Mouse (Mus musculus): ENCODE results near the gene Ckm. TPM values are rescaled to one million over a fixed set of nuclear protein-coding genes. Genes with fewer than 3 reads are reported as not detected.

The Ckm gene
- not detected in 2 replicates for polyA plus RNA-seq (2014; fragmentation: Nextera tagmentation; extraction: Ambion mirVana)

DNA sequence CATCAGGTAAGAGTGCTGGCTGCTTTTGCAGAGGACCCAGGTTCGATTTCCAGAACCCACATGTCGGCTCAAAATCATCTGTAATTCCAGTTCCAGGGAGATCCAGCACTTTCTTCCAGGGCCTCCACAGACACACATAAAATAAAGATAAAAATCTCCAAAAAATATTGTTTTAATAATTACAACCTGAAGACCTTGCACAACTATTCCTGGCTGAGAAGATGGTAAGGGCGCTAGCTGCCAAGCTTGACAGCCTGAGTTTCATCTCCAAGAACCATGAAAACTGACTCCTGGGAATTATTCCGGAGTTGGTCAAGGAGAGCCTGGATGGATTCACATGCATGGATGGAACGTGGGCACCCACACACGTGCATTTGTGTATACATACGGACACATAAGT, at the start of gene Ckm:
Ckm (plus strand) TSS at position 301 of the 400 bp plus-strand sequence.
- no peak for DNase-seq (ENCODE audit: low spot score)
- peak within 1 kb of the TSS; percentile 97 for H3K4me2 ChIP-seq (ENCODE audit: low read depth, low read length, severe bottlenecking)
- H3K9me3 ChIP-seq (ENCODE audit: control insufficient read depth, low read length), result peaks cover 7% of the 10 kb centered on the region; the same call in 1 of the 2 replicates
- peaks cover 5% of the 10 kb centered on the region; the same call in 1 of the 2 replicates for H3K4me1 ChIP-seq (replicated peaks; ENCODE audit: control insufficient read depth, insufficient read depth, low read length)
- H3K36me3 ChIP-seq (ENCODE audit: control insufficient read depth, insufficient read depth, low read length), result no peaks in the 10 kb centered on the region
- H3K9ac ChIP-seq (ENCODE audit: low read length), result peak within 1 kb of the TSS; percentile 55
- WGBS, result 57% methylated on average over 7 of the region's 7 CpGs
- H3K27me3 ChIP-seq (ENCODE audit: control insufficient read depth, insufficient read depth, low read length), result peaks cover 31% of the 10 kb centered on the region
- peak within 1 kb of the TSS; percentile 40 for H3K4me3 ChIP-seq (ENCODE audit: low read depth, low read length)
- no peak for ATAC-seq (replicated peaks; ENCODE audit: low FRiP score)
- H3K27ac ChIP-seq (ENCODE audit: low read depth, low read length), result no peak within 1 kb of the TSS

DNA sequence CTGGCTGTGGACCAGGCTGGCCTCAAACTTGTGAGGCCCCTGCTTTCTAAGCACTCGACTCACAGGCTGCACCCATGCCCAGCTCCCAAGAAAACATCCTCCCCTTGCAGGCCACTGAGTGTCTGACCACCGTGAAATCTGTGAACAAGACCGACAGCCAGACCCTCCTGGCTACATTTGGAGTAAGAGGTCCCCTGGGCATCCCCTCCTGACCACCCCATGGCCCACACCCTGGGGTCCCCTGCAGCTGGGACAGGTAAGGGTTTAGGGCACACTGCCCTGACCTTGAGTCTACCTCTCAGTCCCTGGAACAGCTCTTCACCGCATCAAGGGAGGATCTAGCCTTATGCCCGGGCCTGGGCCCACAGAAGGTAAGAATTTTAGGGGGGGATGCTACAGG, 49.6 kb upstream of the Ckm start:
- Histone ChIP-seq H3K9me3 (ENCODE audit: control insufficient read depth, low read length) (no peaks in the 10 kb centered on the region), H3K27me3 (ENCODE audit: control insufficient read depth, insufficient read depth, low read length) (no peaks in the 10 kb centered on the region), H3K4me3 (ENCODE audit: low read depth, low read length) (no peak overlapping the region), H3K36me3 (ENCODE audit: control insufficient read depth, insufficient read depth, low read length) (peaks cover 10% of the 10 kb centered on the region; the same call in 1 of the 2 replicates), H3K27ac (ENCODE audit: low read depth, low read length) (no peak overlapping the region), H3K9ac (ENCODE audit: low read length) (no peak overlapping the region), H3K4me2 (ENCODE audit: low read depth, low read length, severe bottlenecking) (no peak overlapping the region), H3K4me1 (replicated peaks; ENCODE audit: control insufficient read depth, insufficient read depth, low read length) (peaks cover 6% of the 10 kb centered on the region; the same call in 1 of the 2 replicates)
- ATAC-seq (replicated peaks; ENCODE audit: low FRiP score) (no peak), DNase-seq (ENCODE audit: low spot score) (no peak)
- 96% methylated on average over 5 of the region's 5 CpGs for WGBS

DNA sequence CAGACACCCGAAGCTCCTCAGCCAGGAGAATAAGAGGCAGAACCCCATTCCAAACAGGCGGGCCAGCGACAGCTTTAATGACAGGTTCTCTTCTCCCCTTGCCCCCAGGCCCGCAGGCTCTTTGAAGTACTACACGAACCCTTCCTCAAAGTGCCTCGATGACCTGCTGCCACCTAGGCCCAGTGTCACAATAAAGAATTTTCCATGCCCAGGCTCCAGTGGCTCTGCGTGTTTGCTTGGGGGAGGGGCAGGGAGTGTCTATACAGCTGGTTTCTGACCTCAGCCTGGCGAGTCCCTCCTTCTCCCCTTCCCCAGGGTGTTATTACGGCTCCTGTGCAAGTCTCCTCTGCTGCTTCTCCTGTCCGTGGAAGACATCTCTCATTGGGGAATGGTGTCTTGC, 48.3 kb upstream of the Ckm start:
- ATAC-seq (replicated peaks; ENCODE audit: low FRiP score) (no peak), DNase-seq (ENCODE audit: low spot score) (no peak)
- Histone ChIP-seq H3K27me3 (ENCODE audit: control insufficient read depth, insufficient read depth, low read length) (no peaks in the 10 kb centered on the region), H3K4me3 (ENCODE audit: low read depth, low read length) (no peak overlapping the region), H3K4me1 (replicated peaks; ENCODE audit: control insufficient read depth, insufficient read depth, low read length) (peaks cover 10% of the 10 kb centered on the region; the same call in 1 of the 2 replicates), H3K27ac (ENCODE audit: low read depth, low read length) (no peak overlapping the region), H3K4me2 (ENCODE audit: low read depth, low read length, severe bottlenecking) (no peak overlapping the region), H3K36me3 (ENCODE audit: control insufficient read depth, insufficient read depth, low read length) (peaks cover 10% of the 10 kb centered on the region; the same call in 1 of the 2 replicates), H3K9ac (ENCODE audit: low read length) (no peak overlapping the region), H3K9me3 (ENCODE audit: control insufficient read depth, low read length) (no peaks in the 10 kb centered on the region)
- whole genome bisulfite sequencing, result 80% methylated on average over 10 of the region's 10 CpGs

DNA sequence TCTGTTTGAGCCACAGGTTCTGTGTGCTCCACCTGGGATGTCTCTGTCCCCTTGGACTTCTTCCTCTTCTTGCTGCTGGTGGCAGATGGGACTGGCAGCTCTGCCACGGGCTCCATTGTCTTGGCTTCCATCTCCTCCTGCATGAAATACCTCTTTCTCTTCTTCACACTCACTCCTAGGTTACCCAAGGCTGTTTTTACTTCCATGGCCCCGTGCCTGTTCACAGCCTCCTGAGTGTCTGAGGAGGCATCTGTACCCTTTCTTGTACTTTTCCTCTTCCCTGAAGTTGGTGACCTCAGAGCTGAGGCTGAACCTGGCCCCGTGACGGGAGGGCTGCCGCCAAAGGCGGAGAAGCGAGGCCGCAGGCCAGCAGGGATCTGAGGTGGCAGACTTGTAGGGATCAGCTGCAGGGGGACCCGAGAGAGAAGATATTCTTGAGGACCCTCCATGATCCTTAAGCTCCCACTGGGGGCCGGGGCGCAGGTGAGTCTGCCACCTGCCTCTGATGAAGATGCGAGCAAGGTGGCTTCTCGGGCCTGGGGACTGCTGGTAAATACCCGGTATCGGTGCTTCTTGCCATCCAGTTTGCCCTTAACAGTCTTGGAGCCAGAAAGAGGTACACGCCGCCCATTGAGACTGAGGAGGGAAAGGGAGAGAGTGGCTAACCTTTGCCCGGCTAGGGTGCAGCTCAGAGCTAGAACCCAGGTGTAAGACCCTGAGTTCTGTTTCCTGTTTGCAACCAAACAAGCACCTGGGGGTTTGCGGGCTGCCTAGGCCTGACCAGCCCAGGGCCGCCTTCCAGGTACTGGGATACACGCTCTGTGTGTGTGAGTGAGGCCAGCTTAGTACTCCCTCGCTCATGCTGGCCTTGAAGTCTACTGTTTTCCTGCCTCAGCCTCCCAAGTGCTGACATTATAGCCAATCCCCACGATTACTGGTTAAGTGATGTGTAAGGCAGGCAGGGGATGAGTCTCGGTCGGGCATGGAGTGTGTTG, 46.9 kb upstream of the Ckm start:
- no peak overlapping the region for H3K27ac ChIP-seq (ENCODE audit: low read depth, low read length)
- ATAC-seq (replicated peaks; ENCODE audit: low FRiP score), result no peak
- peak overlapping the region; percentile 93; the same call in 1 of the 2 replicates for H3K4me2 ChIP-seq (ENCODE audit: low read depth, low read length, severe bottlenecking)
- H3K36me3 ChIP-seq (ENCODE audit: control insufficient read depth, insufficient read depth, low read length), result peaks cover 8% of the 10 kb centered on the region; the same call in 1 of the 2 replicates
- peak overlapping the region; percentile 59; the same call in 1 of the 2 replicates for H3K9ac ChIP-seq (ENCODE audit: low read length)
- H3K9me3 ChIP-seq (ENCODE audit: control insufficient read depth, low read length), result no peaks in the 10 kb centered on the region
- no peak overlapping the region; the same call in 1 of the 2 replicates for H3K4me3 ChIP-seq (ENCODE audit: low read depth, low read length)
- no peaks in the 10 kb centered on the region for H3K27me3 ChIP-seq (ENCODE audit: control insufficient read depth, insufficient read depth, low read length)
- 93% methylated on average over 25 of the region's 25 CpGs for WGBS
- peaks cover 17% of the 10 kb centered on the region; the same call in 1 of the 2 replicates for H3K4me1 ChIP-seq (replicated peaks; ENCODE audit: control insufficient read depth, insufficient read depth, low read length)
- no peak for DNase-seq (ENCODE audit: low spot score)

DNA sequence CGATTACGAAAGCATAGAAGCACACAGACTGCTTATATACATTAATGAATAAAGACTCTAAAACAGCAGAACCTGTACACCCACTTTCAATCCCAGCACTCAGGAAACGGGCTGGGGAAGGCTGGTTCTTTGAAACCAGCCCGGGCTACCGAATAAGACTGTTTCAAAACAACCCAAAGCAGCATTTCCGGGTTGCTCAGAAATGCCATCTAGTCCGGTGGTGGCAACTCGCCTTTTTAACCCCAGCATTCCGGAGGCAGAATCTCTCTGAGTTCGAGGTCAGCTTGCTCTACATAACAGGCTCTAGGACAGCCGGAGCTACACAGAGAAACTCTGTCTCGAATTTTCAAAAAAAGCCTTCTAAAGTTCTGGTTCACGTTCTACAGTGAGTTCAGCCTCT, 45.9 kb upstream of the Ckm start:
- Histone ChIP-seq H3K4me2 (ENCODE audit: low read depth, low read length, severe bottlenecking) (peak overlapping the region; percentile 93), H3K9ac (ENCODE audit: low read length) (peak overlapping the region; percentile 59; the same call in 1 of the 2 replicates), H3K36me3 (ENCODE audit: control insufficient read depth, insufficient read depth, low read length) (peaks cover 4% of the 10 kb centered on the region; the same call in 1 of the 2 replicates), H3K9me3 (ENCODE audit: control insufficient read depth, low read length) (no peaks in the 10 kb centered on the region), H3K4me1 (replicated peaks; ENCODE audit: control insufficient read depth, insufficient read depth, low read length) (peaks cover 17% of the 10 kb centered on the region; the same call in 1 of the 2 replicates), H3K27ac (ENCODE audit: low read depth, low read length) (no peak overlapping the region), H3K27me3 (ENCODE audit: control insufficient read depth, insufficient read depth, low read length) (no peaks in the 10 kb centered on the region), H3K4me3 (ENCODE audit: low read depth, low read length) (peak overlapping the region; percentile 66)
- 21% methylated on average over 13 of the region's 13 CpGs for WGBS
- ATAC-seq (replicated peaks; ENCODE audit: low FRiP score), result no peak
- no peak for DNase-seq (ENCODE audit: low spot score)

DNA sequence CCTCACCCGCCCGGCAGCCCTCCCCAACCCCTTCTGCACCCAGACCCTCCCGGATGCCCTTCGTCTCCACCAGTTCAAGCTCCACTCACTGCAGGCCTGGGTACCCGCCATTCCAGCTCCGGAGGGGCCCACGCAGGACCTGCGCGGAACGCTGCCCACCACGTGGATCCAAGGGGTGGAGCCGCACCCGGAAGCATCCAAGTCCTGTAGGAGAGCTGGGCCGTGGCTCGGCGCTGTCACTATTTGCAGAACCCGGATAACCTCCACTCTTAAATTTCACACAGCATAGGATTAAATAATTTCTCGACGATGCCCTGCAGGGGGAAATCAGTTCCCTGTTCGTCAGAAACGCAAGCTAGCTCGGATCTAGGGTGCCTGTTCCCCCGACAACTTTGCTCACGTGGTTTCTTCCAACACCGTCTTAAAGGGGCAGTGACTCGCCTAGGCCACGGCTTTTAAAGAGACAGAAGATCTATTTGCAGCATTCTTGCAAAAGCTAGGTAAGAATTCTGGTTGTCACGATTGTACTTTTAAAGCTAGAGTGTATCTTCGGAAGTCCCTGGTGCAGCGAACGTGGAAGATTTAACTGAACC, 45.2 kb upstream of the Ckm start, which contains the start of the genes Cd3eap and Ppp1r13l:
Cd3eap (minus strand) TSS at position 185 of the 593 bp plus-strand sequence.
Ppp1r13l (plus strand) TSS at position 451 of the 593 bp plus-strand sequence.
- Histone ChIP-seq H3K27ac (ENCODE audit: low read depth, low read length) (no peak within 1 kb of the TSS), H3K4me3 (ENCODE audit: low read depth, low read length) (peak within 1 kb of the TSS; percentile 66), H3K9ac (ENCODE audit: low read length) (peak within 1 kb of the TSS; percentile 59), H3K9me3 (ENCODE audit: control insufficient read depth, low read length) (no peaks in the 10 kb centered on the region), H3K4me2 (ENCODE audit: low read depth, low read length, severe bottlenecking) (peak within 1 kb of the TSS; percentile 93), H3K36me3 (ENCODE audit: control insufficient read depth, insufficient read depth, low read length) (peaks cover 4% of the 10 kb centered on the region; the same call in 1 of the 2 replicates), H3K27me3 (ENCODE audit: control insufficient read depth, insufficient read depth, low read length) (no peaks in the 10 kb centered on the region), H3K4me1 (replicated peaks; ENCODE audit: control insufficient read depth, insufficient read depth, low read length) (peaks cover 17% of the 10 kb centered on the region; the same call in 1 of the 2 replicates)
- under 1% methylated on average over 31 of the region's 31 CpGs for WGBS
- ATAC-seq (replicated peaks; ENCODE audit: low FRiP score) (peak; percentile 72), DNase-seq (ENCODE audit: low spot score) (peak; percentile 88)

DNA sequence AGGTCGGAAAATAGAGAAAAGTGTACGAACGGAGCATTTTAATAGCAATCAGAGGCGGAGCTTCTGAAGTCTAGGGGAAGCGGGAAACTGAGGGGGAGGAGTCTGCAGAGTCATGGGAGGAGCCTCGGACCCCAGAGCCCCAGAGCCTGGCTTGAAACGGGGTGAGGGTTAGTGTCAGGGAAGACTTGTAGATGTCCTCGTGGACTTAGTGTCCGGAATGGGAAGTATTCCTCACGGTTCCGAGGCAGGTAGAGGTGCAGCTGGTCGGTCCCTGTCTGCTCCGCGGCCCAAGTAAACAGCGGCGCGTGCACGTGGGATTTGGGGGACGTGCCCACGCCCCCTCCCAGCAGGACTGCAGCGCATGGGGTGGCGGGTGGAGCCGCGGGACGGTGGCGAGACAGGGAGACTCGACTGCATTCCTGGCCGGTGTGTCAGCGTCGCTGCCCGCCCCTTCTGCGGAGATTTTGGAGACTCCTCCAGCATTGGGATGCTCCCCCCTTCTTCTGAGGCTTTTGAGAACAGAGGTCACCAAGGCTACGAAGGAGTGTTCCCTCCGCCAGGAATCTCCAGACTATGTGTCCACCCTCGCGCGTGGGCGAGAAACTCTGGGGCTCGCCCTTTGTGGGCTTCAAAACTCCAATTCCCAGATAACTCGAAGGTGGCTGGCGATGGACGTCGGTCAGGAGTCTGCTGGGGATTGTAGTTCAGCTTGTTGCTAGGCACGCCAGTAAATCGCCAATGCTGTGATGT, 44.5 kb upstream of the Ckm start:
- peak overlapping the region; percentile 59 for H3K9ac ChIP-seq (ENCODE audit: low read length)
- H3K4me2 ChIP-seq (ENCODE audit: low read depth, low read length, severe bottlenecking), result peak overlapping the region; percentile 93
- no peaks in the 10 kb centered on the region for H3K27me3 ChIP-seq (ENCODE audit: control insufficient read depth, insufficient read depth, low read length)
- H3K27ac ChIP-seq (ENCODE audit: low read depth, low read length), result no peak overlapping the region
- H3K9me3 ChIP-seq (ENCODE audit: control insufficient read depth, low read length), result no peaks in the 10 kb centered on the region
- peaks cover 4% of the 10 kb centered on the region; the same call in 1 of the 2 replicates for H3K36me3 ChIP-seq (ENCODE audit: control insufficient read depth, insufficient read depth, low read length)
- peaks cover 17% of the 10 kb centered on the region; the same call in 1 of the 2 replicates for H3K4me1 ChIP-seq (replicated peaks; ENCODE audit: control insufficient read depth, insufficient read depth, low read length)
- peak overlapping the region; percentile 66 for H3K4me3 ChIP-seq (ENCODE audit: low read depth, low read length)
- ATAC-seq (replicated peaks; ENCODE audit: low FRiP score) (peak; percentile 76), DNase-seq (ENCODE audit: low spot score) (peak; percentile 85)
- WGBS, result under 1% methylated on average over 45 of the region's 45 CpGs

Data from forebrain, embryonic 11.5 days (tissue).